Mouse (Mus musculus) lung, embryonic 15.5 days (tissue): Measurements from ENCODE around the gene Ncapg. TPM values are rescaled to one million over a fixed set of nuclear protein-coding genes. Genes with fewer than 3 reads are reported as not detected.

ENCODE experiments used
- ATAC-seq: fragments of 200-750 bp; cut with Nextera tagmentation; 2 replicates; pipeline ENCODE4 v1.8.0; 2017; ENCODE audit warnings: moderate number of reproducible peaks, borderline replicate concordance; ENCODE audit not compliant: low FRiP score, low TSS enrichment; ENCODE audit errors: extremely low read depth
- H3K27ac ChIP-seq: fragments of 300-500 bp; sonication (generic); 2 replicates; pipeline ENCODE4 v1.5.1; 2015; ENCODE audit warnings: moderate library complexity, mild to moderate bottlenecking, inconsistent platforms
- H3K27me3 ChIP-seq: fragments of 300-500 bp; sonication (generic); 2 replicates; pipeline ENCODE4 v1.6.1; 2015; ENCODE audit warnings: inconsistent platforms
- H3K36me3 ChIP-seq: fragments of 300-500 bp; sonication (generic); 2 replicates; pipeline ENCODE4 v1.6.1; 2015; ENCODE audit warnings: inconsistent platforms
- H3K4me1 ChIP-seq: fragments of 300-500 bp; sonication (generic); 2 replicates; pipeline ENCODE4 v1.6.1; 2015; ENCODE audit warnings: inconsistent platforms
- H3K4me2 ChIP-seq: fragments of 300-500 bp; sonication (generic); 2 replicates; pipeline ENCODE4 v1.6.1; 2015; ENCODE audit warnings: inconsistent platforms, mild to moderate bottlenecking, moderate library complexity
- H3K4me3 ChIP-seq: fragments of 300-500 bp; sonication (generic); 2 replicates; pipeline ENCODE4 v1.5.1; 2015; ENCODE audit warnings: mild to moderate bottlenecking, inconsistent platforms
- H3K9ac ChIP-seq: fragments of 300-500 bp; sonication (generic); 2 replicates; pipeline ENCODE4 v1.6.1; 2015; ENCODE audit warnings: inconsistent platforms
- H3K9me3 ChIP-seq: fragments of 300-500 bp; sonication (generic); 2 replicates; pipeline ENCODE4 v1.6.1; 2016; ENCODE audit warnings: inconsistent platforms
- WGBS: fragments of 180-500 bp; shearing (Covaris S2); methylation state at CpG from one replicate; pipeline ENCODE4 v1.1.7; 2015; 5-methylcytosine and 5-hydroxymethylcytosine counted together
- polyA plus RNA-seq: library from polyadenylated mRNA; unstranded; fragments of >200 nt; fragmentation: Nextera tagmentation; extraction: Ambion mirVana; gene quantifications from 2 replicates; pipeline ENCODE4 v1.2.1, GENCODE M21; 2015

Gene Ncapg
- polyA plus RNA-seq, 1 experiment from 2014 or later: 67.5 TPM

- no peak overlapping the region for H3K4me2 ChIP-seq
- H3K4me1 ChIP-seq: no peaks in the 10 kb centered on the region
- no peaks in the 10 kb centered on the region for H3K27me3 ChIP-seq
- peaks cover 38% of the 10 kb centered on the region for H3K36me3 ChIP-seq
- no peak overlapping the region for H3K9ac ChIP-seq
- 91% methylated on average over 2 of the region's 2 CpGs for WGBS
- no peak for ATAC-seq
- H3K27ac ChIP-seq: no peak overlapping the region
- no peak overlapping the region for H3K4me3 ChIP-seq
- H3K9me3 ChIP-seq: no peaks in the 10 kb centered on the region
These were observed 39.9 kb downstream of the Ncapg start for GRCm38 (mm10) chr5:45709653-45710052.

GRCm38 (mm10) chr5:45718848-45719488 is 49.2 kb downstream of the Ncapg start:
- WGBS: 87% methylated on average over 6 of the region's 6 CpGs
- no peaks in the 10 kb centered on the region for H3K4me1 ChIP-seq
- no peak for ATAC-seq
- peaks cover 2% of the 10 kb centered on the region; the same call in 1 of the 2 replicates for H3K36me3 ChIP-seq
- no peak overlapping the region for H3K4me2 ChIP-seq
- no peak overlapping the region for H3K27ac ChIP-seq
- no peak overlapping the region for H3K9ac ChIP-seq
- H3K9me3 ChIP-seq: no peaks in the 10 kb centered on the region
- no peak overlapping the region for H3K4me3 ChIP-seq
- H3K27me3 ChIP-seq: no peaks in the 10 kb centered on the region

GRCm38 (mm10) chr5:45733751-45734150 is 64.0 kb downstream of the Ncapg start:
- Histone ChIP-seq H3K9ac (no peak overlapping the region), H3K27me3 (no peaks in the 10 kb centered on the region), H3K27ac (no peak overlapping the region), H3K4me1 (no peaks in the 10 kb centered on the region), H3K36me3 (peaks cover 7% of the 10 kb centered on the region; the same call in 1 of the 2 replicates), H3K9me3 (no peaks in the 10 kb centered on the region), H3K4me2 (no peak overlapping the region), H3K4me3 (no peak overlapping the region)
- WGBS: 75% methylated on average over 2 of the region's 2 CpGs
- no peak for ATAC-seq

GRCm38 (mm10) chr5:45737911-45738310 is 68.2 kb downstream of the Ncapg start:
- H3K27ac ChIP-seq: no peak overlapping the region
- peaks cover 14% of the 10 kb centered on the region; the same call in 1 of the 2 replicates for H3K36me3 ChIP-seq
- H3K4me2 ChIP-seq: no peak overlapping the region
- ATAC-seq: no peak
- no peak overlapping the region for H3K4me3 ChIP-seq
- WGBS: 91% methylated on average over 1 of the region's 1 CpGs
- H3K27me3 ChIP-seq: no peaks in the 10 kb centered on the region
- no peak overlapping the region for H3K9ac ChIP-seq
- H3K9me3 ChIP-seq: no peaks in the 10 kb centered on the region
- H3K4me1 ChIP-seq: no peaks in the 10 kb centered on the region

Other genes starting within 250 kb of the Ncapg start
- 136 TPM in 2 replicates for gene Qdpr, start 219.7 kb upstream of the Ncapg start, polyA plus RNA-seq
- gene Clrn2, start 216.2 kb upstream of the Ncapg start, polyA plus RNA-seq: not detected in 2 replicates
- 94.9 and 100 TPM in 2 replicates for gene Lap3, start 176.5 kb upstream of the Ncapg start, polyA plus RNA-seq
- gene Med28, start 149.7 kb upstream of the Ncapg start, polyA plus RNA-seq: 226 and 241 TPM in 2 replicates
- 0.25 and 0.30 TPM in 2 replicates for gene Fam184b, start 30.3 kb upstream of the Ncapg start, polyA plus RNA-seq
- 35.3 and 38.4 TPM in 2 replicates for gene Lcorl, start 187.7 kb downstream of the Ncapg start, polyA plus RNA-seq